Mouse (Mus musculus) bone marrow macrophage, adult 2 months (primary cell): ENCODE measurements around the gene Hist2h2be.
A peak's percentile ranks its signal among the peaks of the same experiment; 100 is the strongest.

Experiments
- CTCF ChIP-seq: IDR thresholded peaks from 2 replicates; pipeline ENCODE4 v1.5.1; 2012; ENCODE audit warnings: low read depth, mild to moderate bottlenecking, low read length, moderate library complexity
- POLR2A ChIP-seq: IDR thresholded peaks from 2 replicates; pipeline ENCODE4 v1.6.1; 2012; ENCODE audit warnings: mild to moderate bottlenecking, low read depth, low read length, borderline replicate concordance

DNA sequence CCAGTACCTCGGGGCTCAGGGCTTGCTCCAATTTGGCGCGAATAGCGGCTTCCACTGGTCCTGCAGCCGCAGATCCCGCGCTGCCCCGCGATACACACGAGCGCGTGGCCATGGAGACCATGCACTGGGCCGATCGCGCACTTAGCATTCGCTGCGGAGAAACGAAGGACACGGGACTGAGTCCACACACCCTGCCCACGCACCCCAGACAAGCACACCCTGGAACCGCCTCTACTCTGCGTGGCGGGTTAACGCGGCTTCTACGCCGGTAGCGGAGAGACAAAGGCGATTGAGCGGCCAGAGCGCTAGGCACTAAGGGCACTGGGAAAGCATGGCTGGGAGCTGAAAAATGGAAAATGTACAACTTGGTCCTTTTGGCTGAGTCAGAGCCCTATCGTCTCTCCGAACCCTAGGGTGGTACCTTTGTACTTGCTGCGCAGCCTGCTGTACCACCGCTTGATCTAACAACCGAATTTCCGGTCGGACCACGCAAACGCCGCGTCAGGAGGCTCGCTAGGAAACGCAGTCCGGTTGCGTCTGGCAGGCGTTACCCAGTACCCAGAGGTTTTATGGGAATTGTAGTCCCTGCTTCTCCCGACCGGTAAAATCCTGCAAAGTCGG lies 23.7 kb upstream of the Hist2h2be start:
- TF ChIP-seq POLR2A (0 out of 2 replicates have a peak, but pooled peaks have one; percentile 30), CTCF (no peak)
